Mouse (Mus musculus): ENCODE results near the gene Esr1.

- TF ChIP-seq CTCF (IDR thresholded peaks at IDR 0.05; ENCODE audit: borderline replicate concordance, insufficient read depth, low read length) (no peak), POLR2A (IDR thresholded peaks at IDR 0.05; ENCODE audit: low read depth, low read length) (no peak)
Observed at GRCm38 (mm10) chr10:5044481-5044880, 433.1 kb downstream of the Esr1 start.

Measured in embryonic fibroblast, embryonic 13.5 days (primary cell).